Mouse (Mus musculus) kidney, postnatal 36 days (tissue): Measurements from ENCODE around the gene Znrd1.
"Not testable (repeated sequence)": the region's sequence is repeated elsewhere in the genome, so short reads cannot be mapped to it uniquely, and the experiment has no call there.

ENCODE experiments used
- DNase-seq, 2 experiments: peaks; one replicate each; pipeline ENCODE4 v3.0.0; 2021 to 2022; ENCODE audit warnings: mixed read lengths in 2 of 2

Znrd1 gene

DNA sequence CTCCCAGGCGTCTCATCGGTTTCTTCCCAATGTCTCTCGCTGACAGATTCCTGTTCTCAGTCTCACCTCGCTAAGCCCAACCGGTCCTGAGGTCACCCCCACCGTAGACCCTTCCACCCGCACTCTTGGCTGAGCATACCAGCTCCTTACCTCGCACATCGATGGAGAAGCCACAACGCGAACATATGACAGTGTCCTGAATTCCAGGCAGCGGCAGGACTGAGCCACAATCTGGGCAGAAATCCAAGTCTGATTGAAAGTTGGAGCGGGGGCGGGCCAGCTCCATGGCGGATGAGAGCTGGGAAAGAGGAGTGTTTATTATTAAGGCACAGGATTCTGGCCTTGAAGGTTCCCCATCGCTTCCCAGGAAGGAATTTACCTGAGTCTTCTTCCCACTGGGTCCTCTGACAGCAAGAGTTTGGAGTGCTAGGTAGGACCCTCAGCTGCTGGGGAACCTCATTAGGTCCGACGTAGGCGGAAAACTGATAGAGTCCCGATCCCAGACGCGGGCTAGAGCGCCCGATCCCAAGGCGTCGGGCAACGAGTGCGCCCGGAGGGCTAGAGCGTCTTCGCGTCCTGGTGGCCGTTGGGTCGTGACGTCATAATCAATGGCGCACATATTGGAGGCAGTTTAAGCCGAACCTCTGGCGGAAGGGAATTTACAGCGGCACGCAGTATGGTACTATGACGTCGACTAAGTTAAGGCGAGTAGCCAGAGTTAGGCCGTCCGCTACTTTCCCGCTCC, at the start of gene Znrd1, which contains the start of gene Znrd1as:
Gene Znrd1 (minus strand): TSS at position 561 of the 745 bp plus-strand sequence.
Gene Znrd1as (plus strand): TSS at position 594 of the 745 bp plus-strand sequence.
- DNase-seq: peak; percentile 96 to 97

DNA sequence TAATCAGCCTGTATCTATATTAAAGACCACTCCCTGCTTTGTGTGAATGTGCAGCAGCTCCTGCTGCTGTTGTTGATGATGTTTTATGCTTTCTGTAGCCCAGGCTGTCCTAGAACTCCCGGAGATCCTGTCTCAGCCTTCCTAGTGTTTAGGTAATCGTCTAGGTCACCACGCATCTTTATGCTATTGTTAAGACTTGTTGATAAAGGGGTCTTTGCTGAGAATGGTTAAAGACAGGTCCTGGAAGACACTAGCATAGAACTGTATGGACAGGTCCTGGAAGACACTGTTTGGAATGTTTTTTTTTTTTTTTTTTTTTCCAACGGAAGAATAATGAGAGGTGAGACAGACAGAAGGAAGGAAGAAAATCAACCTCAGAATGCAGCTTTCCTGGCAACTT, 45.0 kb upstream of the Znrd1 start:
- no peak for DNase-seq

DNA sequence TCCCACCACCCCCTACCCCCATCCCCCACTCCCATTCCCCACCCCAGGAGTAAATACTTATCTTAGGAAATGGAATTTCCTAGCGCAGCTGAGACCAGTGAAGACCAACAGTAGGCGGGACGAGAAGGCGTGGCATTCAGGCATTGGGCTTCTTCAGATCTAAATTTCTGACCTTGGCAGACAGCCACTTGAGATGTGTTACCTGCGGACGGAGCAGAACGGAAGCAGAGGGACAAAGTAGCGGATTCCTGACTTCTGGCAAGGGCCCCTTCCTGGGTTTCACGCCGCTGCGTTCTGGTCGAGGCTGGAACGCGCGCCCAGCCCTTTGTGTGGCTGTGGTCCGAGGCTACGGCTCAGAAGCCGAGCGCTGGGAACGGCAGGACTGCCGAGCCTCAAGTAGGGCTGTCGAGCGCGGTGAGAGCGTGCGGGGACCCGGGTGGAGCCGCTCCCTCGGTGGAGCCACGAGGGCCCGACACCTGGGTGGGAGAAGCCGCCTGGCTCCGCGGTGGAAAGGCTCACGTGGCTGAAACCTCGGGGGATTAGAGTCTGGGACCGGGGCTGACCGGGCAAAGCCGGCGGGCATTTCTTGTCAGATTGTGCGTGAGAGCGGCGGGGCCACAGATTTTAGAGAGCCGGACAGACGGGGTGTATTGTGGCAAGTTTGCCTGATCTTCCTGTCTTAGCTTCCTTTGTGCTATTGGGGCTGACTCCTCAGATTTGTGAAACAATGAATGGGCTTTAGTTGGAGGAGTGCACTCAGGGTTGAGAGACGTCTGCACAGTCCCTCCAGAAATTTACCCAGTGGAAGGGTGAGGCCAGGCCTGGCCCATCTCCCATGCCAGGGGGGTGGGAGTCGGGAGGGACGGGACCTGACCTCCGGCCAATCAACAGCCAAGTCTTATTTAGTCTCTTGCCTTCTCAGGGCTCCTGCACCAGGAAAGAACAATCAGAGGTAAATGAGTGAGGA, 44.3 kb upstream of the Znrd1 start:
- peak; percentile 71 to 76 for DNase-seq

DNA sequence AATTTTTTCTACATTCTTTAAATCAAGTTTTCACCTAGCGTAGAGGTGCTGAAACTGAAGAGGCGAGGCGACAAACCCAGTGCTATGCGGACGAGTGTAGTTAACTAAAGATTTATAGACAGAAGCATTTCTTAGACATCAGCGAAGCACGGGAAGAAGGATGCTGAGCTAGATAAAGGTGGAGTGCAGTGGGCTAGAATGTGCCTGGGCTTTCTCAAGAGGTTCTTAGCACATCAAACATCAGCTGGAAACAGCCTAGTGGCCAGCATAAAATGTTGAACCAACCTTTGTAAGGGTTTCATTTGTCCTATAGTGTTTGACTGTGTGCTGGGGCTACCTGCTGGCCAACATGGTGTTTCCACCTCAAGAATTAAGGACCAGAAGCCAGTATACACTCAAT, 42.5 kb upstream of the Znrd1 start, which contains the start of gene Zfp57:
Gene Zfp57 (plus strand): TSS at position 301 of the 400 bp plus-strand sequence.
- DNase-seq: no peak

DNA sequence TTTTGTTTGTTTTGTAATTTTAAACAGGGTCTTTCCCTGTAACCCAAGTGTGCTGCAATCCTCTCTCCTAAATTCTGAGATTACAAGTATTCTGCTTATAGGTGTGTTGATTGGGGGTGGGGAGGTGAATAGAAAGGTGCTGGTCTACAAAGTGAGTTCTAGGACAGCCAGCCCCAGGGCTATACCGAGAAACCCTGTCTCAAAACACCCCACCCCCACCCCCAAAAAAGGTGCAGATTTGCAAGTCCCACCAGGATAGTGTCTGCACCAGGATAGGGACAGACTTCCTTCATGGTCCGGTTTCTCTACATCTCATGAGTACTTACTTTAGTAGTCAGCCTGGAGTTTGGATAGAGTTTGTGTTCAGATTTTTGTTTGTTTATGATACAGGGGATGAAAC, 40.1 kb upstream of the Znrd1 start:
- DNase-seq: no peak

DNA sequence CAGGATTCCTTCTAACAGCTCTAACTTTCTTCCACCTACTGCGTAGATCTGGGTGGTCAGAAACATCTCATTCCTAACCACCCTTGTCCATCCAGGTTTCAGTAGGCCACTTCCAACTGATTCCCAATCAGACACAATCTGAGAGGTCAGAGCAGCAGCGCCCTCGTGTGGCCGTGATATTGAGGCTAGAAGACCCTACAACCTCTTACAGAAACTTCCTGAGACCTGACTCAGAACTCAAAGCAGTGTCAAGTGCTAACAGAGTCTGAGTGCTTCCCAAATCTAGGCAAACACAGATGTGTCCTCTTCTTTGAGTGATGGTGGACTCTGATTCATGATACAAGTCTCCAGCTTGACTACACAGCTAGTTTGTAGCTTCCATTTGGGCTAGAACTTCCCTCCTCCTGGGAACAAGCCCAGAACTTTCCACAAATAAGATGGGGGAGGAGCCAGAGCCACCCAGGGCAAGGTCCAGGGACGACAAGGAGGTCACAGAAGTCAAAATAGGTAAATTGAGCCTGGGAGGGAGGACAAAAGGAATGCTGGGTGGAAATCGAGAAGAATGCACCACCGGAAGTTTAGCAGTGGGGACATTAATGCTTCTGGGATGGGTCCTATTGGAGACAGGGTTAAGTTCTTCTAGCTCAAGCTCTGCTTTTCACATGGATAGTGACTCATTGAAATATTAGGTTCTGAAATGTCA, 38.8 kb upstream of the Znrd1 start:
- peak; percentile 77 to 93 for DNase-seq

DNA sequence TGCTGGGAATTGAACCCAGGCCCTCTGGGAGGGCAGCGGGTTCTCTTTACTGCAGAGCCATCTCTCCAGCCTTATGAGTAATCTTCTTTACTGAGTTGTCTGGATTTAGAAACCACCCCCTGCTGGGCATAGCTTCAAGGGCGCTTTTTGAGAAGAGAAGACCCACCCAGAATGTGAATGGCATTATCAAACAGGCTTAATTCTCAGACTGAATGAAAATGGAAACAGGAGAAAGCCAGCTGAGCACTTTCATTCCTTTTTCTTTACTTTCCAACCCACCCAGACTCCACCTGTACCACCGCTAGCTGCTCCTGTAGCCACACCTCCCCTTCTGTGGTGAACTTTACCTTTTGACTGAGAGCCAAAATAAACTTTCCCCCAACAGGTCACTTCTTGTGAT, 37.1 kb upstream of the Znrd1 start:
- DNase-seq: no peak

DNA sequence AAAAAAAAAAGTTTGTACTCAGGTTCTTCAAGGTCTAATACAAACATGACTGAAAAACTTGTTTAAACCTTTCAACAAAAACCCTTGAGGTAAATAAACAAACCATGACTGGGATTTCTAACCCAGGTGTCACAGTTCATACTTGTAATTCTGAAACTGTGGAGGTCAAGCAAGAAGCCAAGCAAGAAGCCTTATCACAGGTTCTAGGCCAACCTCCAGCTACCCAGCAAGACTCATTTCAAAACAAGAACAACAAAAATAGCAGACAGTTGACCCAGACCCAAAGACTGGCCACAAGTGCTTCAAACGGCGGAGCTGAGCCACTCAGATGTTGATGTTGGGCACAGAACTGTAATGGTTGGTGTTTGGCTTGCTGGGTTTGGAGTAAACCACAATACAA, 36.2 kb upstream of the Znrd1 start:
- DNase-seq: no peak

DNA sequence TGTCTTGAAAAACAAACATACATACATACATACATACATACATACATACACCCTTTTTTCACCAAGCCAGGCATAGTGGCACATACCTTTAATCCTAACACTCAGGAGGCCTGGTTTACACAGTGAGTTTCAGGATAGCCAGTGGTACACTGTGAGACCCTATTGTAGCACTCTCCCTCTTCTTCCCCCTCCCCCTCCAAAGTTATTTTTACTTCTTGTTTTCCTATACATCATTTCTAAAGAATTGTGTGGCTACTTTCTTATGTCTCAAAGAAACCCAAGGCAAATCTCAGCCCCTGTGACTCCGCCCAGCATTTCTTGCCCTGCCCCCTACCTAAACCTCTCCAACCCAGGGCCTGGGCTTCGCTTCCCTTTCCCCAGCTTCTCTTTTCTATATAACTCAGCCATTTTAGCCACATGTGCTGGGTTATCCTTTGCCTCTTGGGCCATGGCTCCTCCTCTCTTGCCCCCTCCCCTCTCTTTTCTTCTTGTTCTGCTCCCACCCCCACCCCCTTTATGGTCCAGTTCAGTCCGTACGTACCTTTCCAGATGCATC, 35.5 kb upstream of the Znrd1 start:
- no peak for DNase-seq

DNA sequence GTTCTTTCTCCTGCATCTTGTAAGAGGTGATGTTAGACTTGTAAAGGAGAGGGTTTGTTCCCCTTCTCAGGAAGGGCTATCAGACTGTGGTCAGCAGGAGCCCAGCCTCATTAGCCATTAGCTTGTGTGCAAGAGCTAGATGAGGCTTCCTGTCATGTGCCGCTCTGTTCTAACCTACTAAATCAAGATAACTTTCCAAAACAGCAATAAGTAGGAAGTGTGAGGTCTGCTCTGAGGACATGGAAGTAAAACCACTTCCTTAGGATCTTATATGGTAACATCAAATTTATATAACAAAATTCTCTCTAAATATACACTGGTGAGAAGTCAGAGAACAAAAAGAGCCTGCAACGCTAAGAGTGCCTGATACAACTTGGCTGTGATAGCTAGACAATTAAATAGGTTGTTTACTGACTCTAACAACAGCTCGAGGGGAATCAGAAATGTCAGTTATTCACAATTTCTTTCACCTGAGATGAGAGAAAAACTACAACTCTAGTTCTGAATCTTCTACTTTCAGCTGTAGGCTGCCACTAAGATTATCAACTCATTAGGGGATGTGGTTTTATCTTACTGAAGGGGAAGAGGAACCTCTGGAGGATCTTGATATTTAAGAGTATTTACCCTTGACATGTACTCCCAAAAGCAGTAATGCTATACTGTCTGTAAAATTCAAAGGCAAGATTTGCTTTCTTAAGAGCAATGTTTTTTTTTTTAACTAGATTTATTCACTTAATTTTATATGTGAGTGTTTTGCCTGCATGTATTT, 34.2 kb upstream of the Znrd1 start:
- no peak for DNase-seq

DNA sequence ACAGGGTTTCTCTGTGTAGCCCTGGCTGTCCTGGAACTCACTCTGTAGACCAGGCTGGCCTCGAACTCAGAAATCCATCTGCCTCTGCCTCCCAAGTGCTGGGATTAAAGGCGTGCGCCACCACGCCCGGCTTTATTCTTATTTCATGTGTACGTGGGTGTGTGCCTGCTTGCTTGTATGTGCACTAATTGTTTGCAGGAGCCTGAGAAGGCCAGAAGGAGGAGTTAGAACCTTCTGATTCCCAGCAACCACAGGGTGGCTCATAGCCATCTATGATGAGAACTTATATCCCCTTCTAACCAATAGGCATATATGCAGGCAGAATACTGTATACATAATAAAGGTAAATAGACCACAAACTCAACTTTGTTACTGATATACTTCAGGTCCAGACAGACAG, 32.3 kb upstream of the Znrd1 start:
- DNase-seq: not testable (repeated sequence)

DNA sequence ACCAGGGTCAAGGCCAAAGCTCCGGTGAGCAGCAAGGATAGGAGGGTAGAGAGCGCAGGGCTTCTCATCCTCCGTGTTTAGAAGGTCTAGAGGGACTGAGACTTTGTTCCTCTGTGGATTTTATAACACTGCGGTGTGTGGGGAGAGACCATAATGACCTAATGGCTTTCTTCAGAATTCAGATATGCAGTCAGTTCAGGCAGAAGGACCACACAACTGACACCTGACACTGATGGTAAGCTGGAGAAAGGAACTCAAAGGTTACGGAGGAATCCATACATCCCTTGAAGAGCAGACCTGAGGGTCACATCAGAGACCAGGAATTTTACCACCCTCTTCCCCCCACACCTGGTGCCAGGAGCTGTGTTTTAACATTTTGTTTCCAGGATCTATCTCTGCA, 31.1 kb upstream of the Znrd1 start, which contains the start of gene H2-M5:
Gene H2-M5 (minus strand): TSS at position 101 of the 400 bp plus-strand sequence.
- DNase-seq: no peak

DNA sequence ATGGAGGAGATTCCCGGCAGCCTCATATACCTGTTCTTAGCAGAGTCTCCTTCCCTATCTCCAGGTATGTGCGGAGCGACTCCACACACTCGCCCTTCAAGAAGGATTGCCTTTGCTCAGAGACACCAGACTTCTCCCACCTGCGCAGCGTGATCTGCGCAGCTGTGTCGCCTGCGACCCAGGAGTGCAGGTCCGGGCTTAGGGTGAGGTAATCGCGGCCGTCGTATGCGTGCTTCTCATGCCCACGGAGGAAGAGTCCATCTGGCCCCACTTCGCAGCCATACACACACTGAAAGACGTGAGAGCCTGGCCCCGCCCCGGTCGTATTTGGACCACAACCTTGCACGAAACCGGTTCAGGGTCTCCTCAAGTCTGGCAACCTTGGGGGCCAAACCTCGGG, 30.1 kb upstream of the Znrd1 start:
- DNase-seq: no peak

DNA sequence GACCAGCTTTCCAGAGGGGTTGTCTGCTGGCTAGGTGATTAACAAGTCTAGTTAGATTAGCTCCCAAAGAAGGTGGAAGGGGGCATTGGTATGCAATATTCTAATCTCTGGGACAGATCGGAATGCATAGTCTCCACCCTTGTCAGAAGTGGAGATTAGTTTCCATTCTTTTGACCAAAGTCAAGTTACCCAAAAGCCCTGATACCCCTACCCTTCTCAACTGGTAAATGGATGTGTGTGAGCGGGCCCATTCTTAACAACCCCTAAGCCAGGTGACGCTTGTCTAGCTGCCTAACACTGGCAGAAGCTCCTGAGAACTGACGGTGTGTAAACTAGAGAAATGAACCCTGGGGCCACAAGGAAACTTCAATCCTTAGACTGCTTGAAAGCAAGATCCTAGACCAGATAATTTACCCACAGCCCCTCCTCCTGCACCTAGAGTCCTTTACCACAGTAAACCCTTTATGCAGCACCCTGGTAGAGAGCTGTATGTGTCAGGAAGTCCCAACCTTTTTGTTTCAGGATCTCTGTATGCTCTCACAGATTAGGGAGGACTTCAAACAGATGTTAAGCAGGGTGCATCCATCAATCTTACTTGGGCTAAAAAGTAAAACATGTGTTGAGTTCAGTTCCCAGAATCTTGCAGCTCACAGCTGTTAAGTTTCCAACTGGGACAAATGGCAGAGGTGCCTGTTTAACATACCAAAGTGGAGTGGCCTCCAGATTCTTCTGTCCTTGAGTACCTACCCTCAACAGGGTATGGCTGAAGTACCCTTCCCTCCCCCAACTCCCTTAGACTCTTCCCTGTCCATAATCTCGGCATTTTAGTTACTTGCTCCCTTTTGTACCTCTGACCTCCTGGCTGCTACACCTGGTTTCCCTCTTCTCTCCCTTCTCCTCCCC, 24.1 kb upstream of the Znrd1 start:
- no peak for DNase-seq

DNA sequence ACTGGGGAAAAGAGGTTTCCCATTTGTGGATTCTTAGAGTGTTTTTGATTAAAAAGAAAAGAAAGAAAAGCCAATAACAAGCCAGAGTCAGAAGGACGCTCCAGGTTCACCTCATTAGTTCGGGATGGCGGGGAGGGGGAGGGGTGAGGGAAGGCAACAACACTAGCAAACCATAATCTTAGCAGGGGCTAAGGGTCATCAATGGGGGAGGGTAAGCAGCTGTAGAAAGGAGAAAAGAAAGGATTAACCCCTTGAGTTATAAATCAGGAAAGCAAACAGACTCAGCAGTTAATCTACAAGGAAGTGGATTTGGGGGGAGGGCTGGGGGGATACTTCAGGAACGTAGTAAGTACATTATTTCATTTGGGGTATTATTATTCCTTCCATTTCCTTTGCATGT, 23.5 kb upstream of the Znrd1 start:
- DNase-seq: no peak

DNA sequence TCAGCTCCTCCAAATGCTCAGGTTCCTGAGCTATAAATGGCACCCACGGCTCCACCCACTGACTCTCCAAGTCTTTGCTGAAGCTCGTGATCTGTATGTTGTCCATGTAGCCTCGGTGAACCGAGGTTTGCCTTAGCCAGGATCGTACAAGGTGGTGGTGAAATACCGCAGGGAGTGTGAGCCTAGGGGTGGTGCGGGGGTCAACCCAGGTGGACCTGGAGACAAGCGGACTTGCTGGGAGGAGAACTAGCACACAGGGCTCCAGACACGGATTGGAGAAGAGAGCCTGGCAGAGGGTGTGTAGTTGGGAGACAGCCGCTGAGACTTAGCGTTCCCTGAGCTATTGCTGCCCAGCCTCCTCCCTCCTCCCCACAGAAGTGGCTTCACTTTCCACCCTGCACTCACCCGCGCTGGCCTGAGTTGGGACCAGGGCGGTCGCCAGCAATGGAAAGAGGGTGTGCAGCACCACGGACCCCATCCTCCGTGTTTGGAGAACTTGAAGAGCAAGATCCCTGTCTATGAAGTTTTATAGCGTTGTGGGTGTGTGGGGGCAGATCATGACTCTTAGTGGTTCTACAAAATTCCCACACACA, 23.0 kb upstream of the Znrd1 start, which contains the start of gene 2410137M14Rik:
Gene 2410137M14Rik (minus strand): TSS at position 17 of the 593 bp plus-strand sequence.
- no peak for DNase-seq

DNA sequence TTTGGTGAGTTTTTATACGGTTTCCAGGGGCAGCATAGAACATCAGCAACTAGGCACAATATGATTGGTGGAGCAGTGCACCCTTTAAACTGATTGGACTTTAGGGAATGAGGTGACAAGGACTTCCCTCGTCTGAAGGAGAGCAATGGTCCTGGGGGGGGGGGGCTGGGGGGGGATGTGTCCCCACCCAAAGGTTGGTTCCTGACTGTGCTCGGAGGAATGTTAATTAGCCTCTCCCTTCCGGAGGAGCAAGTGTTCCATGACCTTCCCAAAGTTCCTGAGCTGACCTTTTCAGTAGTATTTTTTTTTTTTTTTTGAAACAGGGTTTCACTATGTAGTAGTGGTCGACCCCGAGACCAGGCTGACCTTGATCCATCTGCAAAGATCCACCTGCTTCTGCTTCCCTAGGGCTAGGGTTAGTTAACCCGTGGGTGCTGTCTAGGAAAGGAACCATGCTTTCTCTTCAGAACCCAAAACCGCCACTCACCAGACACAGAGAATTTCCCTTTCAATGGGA, 15.0 kb upstream of the Znrd1 start:
- no peak for DNase-seq

DNA sequence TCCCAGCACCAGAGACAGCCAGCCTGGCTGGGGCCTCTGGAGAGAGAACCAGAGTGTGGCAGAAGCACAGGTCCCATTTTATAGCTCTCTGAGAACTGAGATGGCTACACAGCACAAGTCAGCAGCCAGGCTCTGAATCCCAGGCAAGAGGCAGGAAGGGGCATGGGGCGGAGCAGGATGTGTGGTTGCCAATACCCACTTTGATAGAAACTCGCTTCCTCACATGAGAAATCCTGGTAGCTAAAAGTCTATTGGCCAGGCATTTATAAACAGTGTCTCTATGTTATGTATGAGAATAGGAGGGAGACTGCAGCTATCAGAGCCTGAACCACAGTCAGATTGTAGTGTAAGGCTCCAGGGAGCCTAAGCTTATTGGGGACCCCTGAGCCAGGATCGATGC, 14.4 kb upstream of the Znrd1 start:
- DNase-seq: no peak

DNA sequence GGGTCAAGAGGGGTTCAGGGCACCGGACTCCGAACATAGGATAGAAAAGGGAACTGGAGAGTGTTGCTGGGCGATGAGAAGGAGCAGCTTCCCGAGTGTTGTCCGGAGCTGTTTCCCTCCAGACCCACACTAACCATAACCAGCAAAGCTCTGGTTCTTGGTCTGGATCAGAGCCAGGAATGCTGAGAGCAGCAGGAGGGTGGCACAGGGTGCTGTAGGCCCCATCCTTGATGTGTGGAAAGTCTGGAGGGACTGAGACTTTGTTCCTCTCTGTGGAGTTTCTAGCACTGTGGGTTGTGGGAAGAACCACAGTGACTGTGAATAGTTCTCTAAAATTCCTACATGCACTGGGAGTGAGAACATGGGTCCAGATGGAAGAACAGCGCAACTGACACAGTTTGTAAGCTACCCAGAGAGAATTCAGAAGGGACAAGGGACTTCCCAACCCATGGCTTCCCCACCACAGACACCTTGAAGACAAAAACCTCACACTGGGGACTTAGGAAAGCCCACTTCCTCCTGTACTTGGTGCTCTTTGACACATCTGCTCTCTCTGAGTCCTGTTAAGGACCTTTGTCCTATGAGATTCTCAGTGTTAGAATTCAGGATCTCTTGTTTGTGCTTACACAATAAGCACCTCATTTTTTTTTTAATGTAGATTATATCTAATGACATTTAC, 13.0 kb upstream of the Znrd1 start:
- no peak for DNase-seq
